Mouse (Mus musculus): ENCODE measurements around the gene Esf1. TPM values are rescaled to one million over a fixed set of nuclear protein-coding genes. Genes with fewer than 3 reads are reported as not detected.
"Not testable (repeated sequence)": the region's sequence is repeated elsewhere in the genome, so short reads cannot be mapped to it uniquely, and the experiment has no call there.

The Esf1 gene
- polyA plus RNA-seq (2016; fragmentation: Nextera tagmentation; extraction: Ambion mirVana), result 34.1 and 35.9 TPM in 2 replicates

GRCm38 (mm10) chr2:140170127-140170802 is at the start of gene Esf1, which contains the start of gene Ndufaf5:
Gene Esf1 (minus strand): TSS chr2:140170564.
Gene Ndufaf5 (plus strand): TSS chr2:140170649.
- WGBS, result under 1% methylated on average over 43 of the region's 43 CpGs
- Histone ChIP-seq H3K4me2 (peak within 1 kb of the TSS; percentile 77), H3K4me3 (replicated peaks) (peak within 1 kb of the TSS; percentile 80), H3K9me3 (no peaks in the 10 kb centered on the region), H3K9ac (replicated peaks) (peak within 1 kb of the TSS; percentile 85), H3K36me3 (peaks cover 30% of the 10 kb centered on the region), H3K27me3 (no peaks in the 10 kb centered on the region), H3K27ac (peak within 1 kb of the TSS; percentile 91), H3K4me1 (replicated peaks) (peaks cover 10% of the 10 kb centered on the region)
- peak; percentile 98 for ATAC-seq (ENCODE audit: insufficient number of reproducible peaks, insufficient read depth, low FRiP score, low TSS enrichment, low read depth)

GRCm38 (mm10) chr2:140215965-140216364 is 45.6 kb upstream of the Esf1 start:
- Histone ChIP-seq H3K27ac (no peak overlapping the region), H3K4me1 (replicated peaks) (no peaks in the 10 kb centered on the region), H3K4me2 (no peak overlapping the region), H3K27me3 (no peaks in the 10 kb centered on the region), H3K9me3 (no peaks in the 10 kb centered on the region), H3K4me3 (replicated peaks) (no peak overlapping the region), H3K9ac (replicated peaks) (no peak overlapping the region), H3K36me3 (no peaks in the 10 kb centered on the region)
- ATAC-seq (ENCODE audit: insufficient number of reproducible peaks, insufficient read depth, low FRiP score, low TSS enrichment, low read depth), result no peak
- 81% methylated on average over 1 of the region's 1 CpGs for WGBS

GRCm38 (mm10) chr2:140215415-140215814 is 45.1 kb upstream of the Esf1 start:
- Histone ChIP-seq H3K27ac (no peak overlapping the region), H3K4me3 (replicated peaks) (no peak overlapping the region)
- WGBS, result 73% methylated on average over 2 of the region's 2 CpGs

GRCm38 (mm10) chr2:140214519-140215027 is 44.2 kb upstream of the Esf1 start:
- 88% methylated on average over 4 of the region's 4 CpGs for WGBS
- Histone ChIP-seq H3K36me3 (no peaks in the 10 kb centered on the region), H3K9me3 (no peaks in the 10 kb centered on the region), H3K9ac (replicated peaks) (no peak overlapping the region), H3K4me1 (replicated peaks) (no peaks in the 10 kb centered on the region), H3K27ac (no peak overlapping the region), H3K4me3 (replicated peaks) (no peak overlapping the region), H3K4me2 (no peak overlapping the region), H3K27me3 (no peaks in the 10 kb centered on the region)
- no peak for ATAC-seq (ENCODE audit: insufficient number of reproducible peaks, insufficient read depth, low FRiP score, low TSS enrichment, low read depth)

More at GRCm38 (mm10) chr2:140215415-140215814, 45.1 kb upstream of the Esf1 start:
- Histone ChIP-seq H3K9me3 (no peaks in the 10 kb centered on the region), H3K36me3 (no peaks in the 10 kb centered on the region), H3K27me3 (no peaks in the 10 kb centered on the region), H3K9ac (replicated peaks) (no peak overlapping the region), H3K4me2 (no peak overlapping the region), H3K4me1 (replicated peaks) (no peaks in the 10 kb centered on the region)
- ATAC-seq (ENCODE audit: insufficient number of reproducible peaks, insufficient read depth, low FRiP score, low TSS enrichment, low read depth), result no peak

- no peak for ATAC-seq (ENCODE audit: insufficient number of reproducible peaks, insufficient read depth, low FRiP score, low TSS enrichment, low read depth)
- Histone ChIP-seq H3K9ac (replicated peaks) (no peak overlapping the region), H3K27ac (no peak overlapping the region), H3K9me3 (no peaks in the 10 kb centered on the region), H3K4me2 (no peak overlapping the region), H3K4me1 (replicated peaks) (no peaks in the 10 kb centered on the region), H3K36me3 (peaks cover 58% of the 10 kb centered on the region), H3K27me3 (no peaks in the 10 kb centered on the region), H3K4me3 (replicated peaks) (no peak overlapping the region)
- WGBS, result 93% methylated on average over 7 of the region's 7 CpGs
Observed at GRCm38 (mm10) chr2:140203756-140204155, 33.4 kb upstream of the Esf1 start.

- Histone ChIP-seq H3K9ac (replicated peaks) (no peak overlapping the region), H3K4me2 (no peak overlapping the region), H3K36me3 (peaks cover 63% of the 10 kb centered on the region), H3K4me3 (replicated peaks) (no peak overlapping the region), H3K9me3 (no peaks in the 10 kb centered on the region), H3K27me3 (no peaks in the 10 kb centered on the region), H3K4me1 (replicated peaks) (no peaks in the 10 kb centered on the region), H3K27ac (no peak overlapping the region)
- no peak for ATAC-seq (ENCODE audit: insufficient number of reproducible peaks, insufficient read depth, low FRiP score, low TSS enrichment, low read depth)
- 94% methylated on average over 5 of the region's 5 CpGs for WGBS
Observed at GRCm38 (mm10) chr2:140202573-140202972, 32.2 kb upstream of the Esf1 start.

- H3K9me3 ChIP-seq, result no peaks in the 10 kb centered on the region
- no peak for ATAC-seq (ENCODE audit: insufficient number of reproducible peaks, insufficient read depth, low FRiP score, low TSS enrichment, low read depth)
- no peak overlapping the region for H3K9ac ChIP-seq (replicated peaks)
- no peaks in the 10 kb centered on the region for H3K27me3 ChIP-seq
- WGBS, result 74% methylated on average over 2 of the region's 2 CpGs
- no peak overlapping the region for H3K4me3 ChIP-seq (replicated peaks)
- H3K4me1 ChIP-seq (replicated peaks), result no peaks in the 10 kb centered on the region
- H3K4me2 ChIP-seq, result no peak overlapping the region
- no peak overlapping the region for H3K27ac ChIP-seq
- H3K36me3 ChIP-seq, result peaks cover 57% of the 10 kb centered on the region
Observed at GRCm38 (mm10) chr2:140200713-140201112, 30.3 kb upstream of the Esf1 start.

- WGBS, result 93% methylated on average over 3 of the region's 3 CpGs
- not testable (repeated sequence) for H3K27ac ChIP-seq; H3K9me3 ChIP-seq; H3K27me3 ChIP-seq; ATAC-seq (ENCODE audit: insufficient number of reproducible peaks, insufficient read depth, low FRiP score, low TSS enrichment, low read depth); H3K4me2 ChIP-seq; H3K4me3 ChIP-seq (replicated peaks); H3K9ac ChIP-seq (replicated peaks); H3K4me1 ChIP-seq (replicated peaks)
- peaks cover 49% of the 10 kb centered on the region for H3K36me3 ChIP-seq
Observed at GRCm38 (mm10) chr2:140185685-140186210, 15.4 kb upstream of the Esf1 start.

- Histone ChIP-seq H3K4me3 (replicated peaks) (peak overlapping the region; percentile 80), H3K4me1 (replicated peaks) (peaks cover 10% of the 10 kb centered on the region), H3K4me2 (peak overlapping the region; percentile 77), H3K9ac (replicated peaks) (peak overlapping the region; percentile 85), H3K36me3 (peaks cover 35% of the 10 kb centered on the region), H3K27me3 (no peaks in the 10 kb centered on the region), H3K9me3 (no peaks in the 10 kb centered on the region), H3K27ac (peak overlapping the region; percentile 91)
- WGBS, result 7% methylated on average over 28 of the region's 28 CpGs
- ATAC-seq (ENCODE audit: insufficient number of reproducible peaks, insufficient read depth, low FRiP score, low TSS enrichment, low read depth), result peak; percentile 96
Observed at GRCm38 (mm10) chr2:140170803-140171553, 614 bp upstream of the Esf1 start.

- Histone ChIP-seq H3K9me3 (no peaks in the 10 kb centered on the region), H3K36me3 (peaks cover 32% of the 10 kb centered on the region), H3K4me2 (peak overlapping the region; percentile 77; the same call in 1 of the 2 replicates), H3K27me3 (no peaks in the 10 kb centered on the region), H3K4me3 (replicated peaks) (no peak overlapping the region; the same call in 1 of the 2 replicates), H3K27ac (no peak overlapping the region), H3K4me1 (replicated peaks) (peaks cover 10% of the 10 kb centered on the region), H3K9ac (replicated peaks) (no peak overlapping the region)
- no peak for ATAC-seq (ENCODE audit: insufficient number of reproducible peaks, insufficient read depth, low FRiP score, low TSS enrichment, low read depth)
- WGBS, result 79% methylated on average over 1 of the region's 1 CpGs
Observed at GRCm38 (mm10) chr2:140169057-140169456, 1.3 kb downstream of the Esf1 start.

GRCm38 (mm10) chr2:140163351-140163854 is 7.0 kb downstream of the Esf1 start:
- Histone ChIP-seq H3K4me2 (no peak overlapping the region), H3K27ac (no peak overlapping the region), H3K9me3 (no peaks in the 10 kb centered on the region), H3K9ac (replicated peaks) (no peak overlapping the region), H3K4me3 (replicated peaks) (no peak overlapping the region), H3K4me1 (replicated peaks) (no peaks in the 10 kb centered on the region), H3K27me3 (no peaks in the 10 kb centered on the region), H3K36me3 (peaks cover 55% of the 10 kb centered on the region)
- no peak for ATAC-seq (ENCODE audit: insufficient number of reproducible peaks, insufficient read depth, low FRiP score, low TSS enrichment, low read depth)
- WGBS, result 95% methylated on average over 5 of the region's 5 CpGs

Measured in limb, embryonic 12.5 days (tissue).